ENCODE assay signal across 9 mouse cellular contexts in genomic region chr9:120739953-120740524, GRCm38 (mm10).
DNase-seq lines count a peak whose midpoint lies in the region; ATAC-seq lines count a peak whose summit lies in the region.
"Had no signal": no experiment of that assay in that cellular context is flagged by ENCODE, and none has a peak within 500 bp of the region (broad histone marks: within the 10 kb centered on the region; RNA-seq: fewer than 3 reads in every experiment).

No protein-coding gene starts in this region.

- peak overlapping the region; percentile 72 for H3K27ac ChIP-seq in kidney, embryonic 14.5 days (ENCODE audit: low read depth, low read length)
- H3K27ac ChIP-seq in embryonic facial prominence, embryonic 11.5 days (replicated peaks; ENCODE audit: low read depth, low read length), result peak overlapping the region; percentile 60
- H3K27ac ChIP-seq in hindbrain, embryonic 14.5 days, result peak overlapping the region; percentile 77
- H3K27ac ChIP-seq in midbrain, embryonic 15.5 days, result peak overlapping the region; percentile 54
- H3K27ac ChIP-seq: neural tube, embryonic 12.5 days had no signal

- no peaks in the 10 kb centered on the region for H3K27me3 ChIP-seq in kidney, embryonic 14.5 days (ENCODE audit: control insufficient read depth, insufficient read depth, low read length)
- no peaks in the 10 kb centered on the region for H3K27me3 ChIP-seq in embryonic facial prominence, embryonic 11.5 days (ENCODE audit: control insufficient read depth, insufficient read depth, low read length)
- no peaks in the 10 kb centered on the region for H3K27me3 ChIP-seq in hindbrain, embryonic 14.5 days (ENCODE audit: control insufficient read depth, insufficient read depth, low read length)
- no peaks in the 10 kb centered on the region for H3K27me3 ChIP-seq in midbrain, embryonic 15.5 days (replicated peaks)
- H3K27me3 ChIP-seq: neural tube, embryonic 12.5 days had no signal

- no peaks in the 10 kb centered on the region for H3K9me3 ChIP-seq in kidney, embryonic 14.5 days (ENCODE audit: control insufficient read depth, low read length)
- no peaks in the 10 kb centered on the region for H3K9me3 ChIP-seq in embryonic facial prominence, embryonic 11.5 days (replicated peaks; ENCODE audit: control insufficient read depth, low read length)
- H3K9me3 ChIP-seq in hindbrain, embryonic 14.5 days (ENCODE audit: control insufficient read depth, low read length), result no peaks in the 10 kb centered on the region
- no peaks in the 10 kb centered on the region for H3K9me3 ChIP-seq in midbrain, embryonic 15.5 days
- H3K9me3 ChIP-seq: neural tube, embryonic 12.5 days had no signal

- peak overlapping the region; percentile 28; the same call in 1 of the 2 replicates for H3K9ac ChIP-seq in kidney, embryonic 14.5 days (ENCODE audit: low read depth, low read length)
- peak overlapping the region; percentile 18 for H3K9ac ChIP-seq in embryonic facial prominence, embryonic 11.5 days (replicated peaks; ENCODE audit: low read length)
- no peak overlapping the region for H3K9ac ChIP-seq in hindbrain, embryonic 14.5 days
- H3K9ac ChIP-seq in midbrain, embryonic 15.5 days, result no peak overlapping the region
- H3K9ac ChIP-seq: neural tube, embryonic 12.5 days had no signal

- no peak overlapping the region for H3K4me2 ChIP-seq in kidney, embryonic 14.5 days (replicated peaks; ENCODE audit: low read depth, low read length)
- H3K4me2 ChIP-seq in embryonic facial prominence, embryonic 11.5 days (ENCODE audit: low read depth, low read length), result no peak overlapping the region
- no peak overlapping the region for H3K4me2 ChIP-seq in hindbrain, embryonic 14.5 days (replicated peaks)
- H3K4me2 ChIP-seq in midbrain, embryonic 15.5 days, result no peak overlapping the region
- H3K4me2 ChIP-seq: neural tube, embryonic 12.5 days had no signal

- no peak for ATAC-seq in kidney, embryonic 14.5 days (ENCODE audit: low FRiP score, low TSS enrichment)
- ATAC-seq in embryonic facial prominence, embryonic 11.5 days (replicated peaks; ENCODE audit: insufficient number of reproducible peaks, low FRiP score, low TSS enrichment, low read depth), result no peak
- ATAC-seq in hindbrain, embryonic 14.5 days (ENCODE audit: low FRiP score), result no peak; the same call in 1 of the 2 replicates
- no peak for ATAC-seq in midbrain, embryonic 15.5 days (replicated peaks)

- peaks cover 8% of the 10 kb centered on the region; the same call in 1 of the 2 replicates for H3K4me1 ChIP-seq in kidney, embryonic 14.5 days (ENCODE audit: control insufficient read depth, insufficient read depth, low read length)
- peaks cover 4% of the 10 kb centered on the region for H3K4me1 ChIP-seq in embryonic facial prominence, embryonic 11.5 days (ENCODE audit: control insufficient read depth, insufficient read depth, low read length)
- H3K4me1 ChIP-seq in hindbrain, embryonic 14.5 days (replicated peaks; ENCODE audit: control insufficient read depth, insufficient read depth, low read length), result peaks cover 21% of the 10 kb centered on the region
- H3K4me1 ChIP-seq in midbrain, embryonic 15.5 days, result peaks cover 22% of the 10 kb centered on the region

- DNase-seq in kidney, postnatal 10 days, result no peak
- no peak for DNase-seq in embryonic facial prominence, embryonic 11.5 days (ENCODE audit: low spot score)
- no peak for DNase-seq in hindbrain, embryonic 14.5 days (ENCODE audit: low spot score)
- no peak for DNase-seq in gastrocnemius, adult 8-10 months (ENCODE audit: low spot score in 2 of 2)
- no peak for DNase-seq in ovary, postnatal 36 days (ENCODE audit: low spot score)
- DNase-seq in cerebellum, adult 9-11 months, result no peak

- WGBS in kidney, embryonic 14.5 days, result 40% methylated on average over 6 of the region's 6 CpGs
- 23% methylated on average over 6 of the region's 6 CpGs for WGBS in embryonic facial prominence, embryonic 11.5 days
- WGBS in hindbrain, embryonic 14.5 days, result 48% methylated on average over 6 of the region's 6 CpGs
- WGBS in midbrain, embryonic 15.5 days, result 43% methylated on average over 6 of the region's 6 CpGs

- no peaks in the 10 kb centered on the region for H3K36me3 ChIP-seq in kidney, embryonic 14.5 days (ENCODE audit: control insufficient read depth, insufficient read depth, low read length)
- no peaks in the 10 kb centered on the region for H3K36me3 ChIP-seq in embryonic facial prominence, embryonic 11.5 days (replicated peaks; ENCODE audit: control insufficient read depth, insufficient read depth, low read depth, low read length)
- H3K36me3 ChIP-seq in hindbrain, embryonic 14.5 days (replicated peaks; ENCODE audit: control insufficient read depth, insufficient read depth), result no peaks in the 10 kb centered on the region
- H3K36me3 ChIP-seq in midbrain, embryonic 15.5 days (replicated peaks), result no peaks in the 10 kb centered on the region
- H3K36me3 ChIP-seq: neural tube, embryonic 12.5 days had no signal

- no peak overlapping the region for H3K4me3 ChIP-seq in kidney, embryonic 14.5 days (ENCODE audit: low read length)
- H3K4me3 ChIP-seq in embryonic facial prominence, embryonic 11.5 days (ENCODE audit: low read depth, low read length), result no peak overlapping the region
- H3K4me3 ChIP-seq in hindbrain, embryonic 14.5 days (replicated peaks; ENCODE audit: low read length), result no peak overlapping the region
- H3K4me3 ChIP-seq in midbrain, embryonic 15.5 days, result no peak overlapping the region
- H3K4me3 ChIP-seq: neural tube, embryonic 12.5 days had no signal

Comparison
In these comparisons a context has a peak if more than half of its experiments do, and no peak if none do; other contexts are left out.
1. H3K9ac ChIP-seq: peak in kidney, embryonic 14.5 days (single experiment) and embryonic facial prominence, embryonic 11.5 days (single experiment); none in hindbrain, embryonic 14.5 days (single experiment) and midbrain, embryonic 15.5 days (single experiment).
2. Peak in every context shown above with its lines, with median percentiles within 50 percentile points of each other: H3K27ac ChIP-seq.